Mouse (Mus musculus) E14TG2a.4 (cell line): ENCODE results near the gene Nipal3.

Experiments
- H3K27me3 ChIP-seq: 2 replicates; pipeline ENCODE4 v1.6.1; 2014; ENCODE audit warnings: low read length, control low read depth; ENCODE audit not compliant: insufficient read depth
- H3K36me3 ChIP-seq: 2 replicates; pipeline ENCODE4 v1.6.1; 2014; ENCODE audit warnings: low read length, control low read depth; ENCODE audit not compliant: insufficient read depth
- H3K4me1 ChIP-seq: replicated peaks from 2 replicates; pipeline ENCODE4 v1.6.1; 2014; ENCODE audit warnings: low read depth, low read length, control low read depth
- H3K4me3 ChIP-seq: replicated peaks from 2 replicates; pipeline ENCODE4 v1.5.1; 2014; ENCODE audit warnings: mild to moderate bottlenecking, low read length
- H3K9me3 ChIP-seq: 2 replicates; pipeline ENCODE4 v1.6.1; 2014; ENCODE audit warnings: low read length, control low read depth
- CTCF ChIP-seq: conservative IDR thresholded peaks from 2 replicates; pipeline ENCODE4 v1.5.1; 2014; ENCODE audit warnings: low read length
- NANOG ChIP-seq: IDR thresholded peaks from 2 replicates; pipeline ENCODE4 v1.6.1; 2014; ENCODE audit warnings: borderline replicate concordance, low read length, mixed read lengths
- POU5F1 ChIP-seq: IDR thresholded peaks from 2 replicates; pipeline ENCODE4 v1.6.1; 2014; ENCODE audit warnings: low read length, borderline replicate concordance

Nipal3 gene

DNA sequence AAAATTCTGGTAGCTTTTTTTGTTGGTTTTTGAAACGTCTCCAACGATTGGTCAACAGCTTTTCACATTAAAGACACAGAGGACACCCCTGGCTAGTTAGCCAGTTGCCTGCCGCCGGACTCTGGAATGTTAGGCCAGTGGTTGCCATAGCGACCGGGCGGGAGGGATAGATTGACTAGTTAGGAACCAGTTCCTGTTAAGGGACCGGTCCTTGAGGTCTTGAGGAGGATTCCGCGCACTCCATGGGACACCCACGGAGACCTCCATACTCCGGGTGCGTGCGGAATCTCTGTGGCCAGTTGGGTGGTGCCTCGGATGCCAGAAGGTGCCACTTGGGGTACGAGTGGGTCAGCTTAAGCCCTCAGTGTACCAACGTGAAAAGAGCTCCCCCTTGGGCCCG is 972 bp upstream of the Nipal3 start:
- Histone ChIP-seq H3K27me3 (no peaks in the 10 kb centered on the region), H3K4me1 (peaks cover 62% of the 10 kb centered on the region), H3K9me3 (no peaks in the 10 kb centered on the region), H3K36me3 (peaks cover 5% of the 10 kb centered on the region), H3K4me3 (peak overlapping the region; percentile 88)
- TF ChIP-seq POU5F1 (no peak), NANOG (no peak), CTCF (no peak)

GRCm38 (mm10) chr4:135495397-135495791 is 556 bp upstream of the Nipal3 start:
- H3K27me3 ChIP-seq: no peaks in the 10 kb centered on the region
- H3K9me3 ChIP-seq: no peaks in the 10 kb centered on the region
- peak overlapping the region; percentile 88 for H3K4me3 ChIP-seq
- H3K4me1 ChIP-seq: peaks cover 66% of the 10 kb centered on the region
- no peak for TF ChIP-seq NANOG
- TF ChIP-seq POU5F1: no peak
- no peak for TF ChIP-seq CTCF
- peaks cover 9% of the 10 kb centered on the region for H3K36me3 ChIP-seq

- H3K27me3 ChIP-seq: no peaks in the 10 kb centered on the region
- H3K4me1 ChIP-seq: peaks cover 66% of the 10 kb centered on the region
- H3K4me3 ChIP-seq: peak overlapping the region; percentile 88
- H3K9me3 ChIP-seq: no peaks in the 10 kb centered on the region
- TF ChIP-seq NANOG: no peak
- H3K36me3 ChIP-seq: peaks cover 23% of the 10 kb centered on the region
These were observed 932 bp downstream of the Nipal3 start for GRCm38 (mm10) chr4:135493691-135494520.

DNA sequence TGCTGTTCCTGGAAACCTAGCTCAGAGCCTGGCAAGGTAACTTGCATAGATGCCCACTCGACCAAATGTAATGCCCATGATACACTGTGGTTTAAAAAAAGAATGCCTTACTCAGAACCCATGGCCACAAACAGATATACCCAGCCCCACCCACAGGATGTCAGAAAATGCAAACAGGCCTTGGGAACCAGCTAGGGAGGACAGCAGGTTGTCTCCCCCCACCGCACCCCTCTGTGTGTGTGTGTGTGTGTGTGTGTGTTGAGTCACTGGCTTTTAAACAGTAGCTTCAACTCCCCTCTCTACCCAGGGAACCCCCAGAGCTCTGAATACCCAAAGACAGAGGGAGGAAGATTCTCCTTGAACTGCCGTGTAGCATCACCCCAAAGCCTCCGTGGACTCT is 1.6 kb downstream of the Nipal3 start:
- H3K36me3 ChIP-seq: peaks cover 29% of the 10 kb centered on the region
- TF ChIP-seq CTCF (no peak), NANOG (no peak), POU5F1 (no peak)
- H3K4me3 ChIP-seq: peak overlapping the region; percentile 88
- H3K27me3 ChIP-seq: no peaks in the 10 kb centered on the region
- no peaks in the 10 kb centered on the region for H3K9me3 ChIP-seq
- peaks cover 66% of the 10 kb centered on the region for H3K4me1 ChIP-seq

GRCm38 (mm10) chr4:135489256-135489655 is 5.6 kb downstream of the Nipal3 start:
- TF ChIP-seq NANOG: no peak
- no peak for TF ChIP-seq CTCF
- TF ChIP-seq POU5F1: no peak
- H3K36me3 ChIP-seq: peaks cover 46% of the 10 kb centered on the region
- no peaks in the 10 kb centered on the region for H3K27me3 ChIP-seq
- H3K4me1 ChIP-seq: peaks cover 60% of the 10 kb centered on the region
- no peak overlapping the region for H3K4me3 ChIP-seq
- H3K9me3 ChIP-seq: no peaks in the 10 kb centered on the region

- H3K27me3 ChIP-seq: no peaks in the 10 kb centered on the region
- TF ChIP-seq CTCF (no peak), NANOG (no peak), POU5F1 (no peak)
- H3K4me3 ChIP-seq: no peak overlapping the region
- H3K9me3 ChIP-seq: no peaks in the 10 kb centered on the region
- peaks cover 67% of the 10 kb centered on the region for H3K4me1 ChIP-seq
- peaks cover 51% of the 10 kb centered on the region for H3K36me3 ChIP-seq
These were observed 8.5 kb downstream of the Nipal3 start for GRCm38 (mm10) chr4:135486352-135486751.

DNA sequence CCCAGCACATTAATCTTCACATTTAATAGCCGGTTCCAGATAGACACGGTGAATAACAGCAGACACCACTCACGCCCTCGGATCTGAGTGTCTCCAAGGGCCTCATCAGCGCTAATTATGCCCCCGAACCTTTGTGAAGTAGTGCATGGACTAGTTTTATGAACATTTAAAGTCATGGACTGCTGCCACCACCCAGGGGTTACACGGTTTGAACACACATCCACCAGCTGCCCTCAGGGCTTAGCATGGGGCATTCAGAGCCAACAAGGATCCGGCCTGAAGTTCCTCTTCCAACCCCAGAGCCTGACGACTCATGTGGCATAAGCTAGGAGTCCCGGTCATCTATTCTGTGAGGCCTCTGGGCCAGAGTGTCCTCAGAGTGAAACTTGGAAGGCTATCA is 9.8 kb downstream of the Nipal3 start:
- H3K27me3 ChIP-seq: no peaks in the 10 kb centered on the region
- peaks cover 71% of the 10 kb centered on the region for H3K4me1 ChIP-seq
- peaks cover 44% of the 10 kb centered on the region for H3K36me3 ChIP-seq
- no peaks in the 10 kb centered on the region for H3K9me3 ChIP-seq
- TF ChIP-seq POU5F1: no peak
- TF ChIP-seq CTCF: no peak
- TF ChIP-seq NANOG: no peak
- H3K4me3 ChIP-seq: no peak overlapping the region

DNA sequence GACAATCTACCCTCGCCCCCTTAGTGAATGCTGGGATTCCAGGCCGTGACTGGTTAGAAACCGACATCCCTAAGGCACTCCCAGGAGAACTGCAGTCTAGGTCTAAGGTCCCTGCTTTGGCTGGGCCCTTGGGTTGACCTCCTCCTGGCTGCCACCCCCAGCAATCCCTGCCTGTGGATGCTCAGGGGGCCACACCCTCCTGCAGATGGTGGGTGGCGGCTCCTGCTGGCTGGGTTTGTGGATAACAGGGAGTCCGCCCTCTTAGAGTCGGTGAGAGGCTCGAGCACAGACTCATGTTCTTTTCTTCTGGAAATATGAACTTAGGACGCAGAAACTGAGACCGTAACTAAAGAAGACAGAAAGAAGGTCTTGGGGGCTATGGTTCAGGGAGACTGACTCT is 14.5 kb downstream of the Nipal3 start:
- Histone ChIP-seq H3K4me3 (peak overlapping the region; percentile 37; the same call in 1 of the 2 replicates), H3K9me3 (no peaks in the 10 kb centered on the region), H3K36me3 (peaks cover 30% of the 10 kb centered on the region), H3K4me1 (peaks cover 91% of the 10 kb centered on the region), H3K27me3 (no peaks in the 10 kb centered on the region)
- 0 out of 2 replicates have a peak, but pooled peaks have one; percentile 17 for TF ChIP-seq CTCF
- TF ChIP-seq POU5F1: no peak
- TF ChIP-seq NANOG: no peak

DNA sequence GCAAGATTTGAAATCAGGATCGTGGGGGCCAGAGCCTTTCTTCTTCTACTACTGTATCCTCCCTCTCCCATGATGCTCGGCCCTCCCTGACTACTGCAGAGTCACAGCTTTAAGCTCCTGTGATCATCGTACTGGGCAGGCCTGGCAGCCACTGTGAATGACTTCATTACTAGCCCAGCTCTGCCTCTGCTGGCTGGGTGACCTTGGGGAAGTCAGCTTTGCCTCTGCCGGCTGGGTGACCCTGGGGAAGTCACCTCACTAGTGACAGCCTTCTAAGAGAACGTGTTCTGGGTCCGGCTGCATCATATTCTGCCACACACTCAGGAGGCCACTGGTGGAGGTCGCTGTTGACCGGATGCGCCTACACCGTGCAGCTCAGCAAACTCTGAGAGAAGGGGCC is 17.0 kb downstream of the Nipal3 start:
- Histone ChIP-seq H3K36me3 (peaks cover 42% of the 10 kb centered on the region), H3K27me3 (no peaks in the 10 kb centered on the region), H3K4me1 (peaks cover 82% of the 10 kb centered on the region), H3K9me3 (no peaks in the 10 kb centered on the region), H3K4me3 (no peak overlapping the region)
- TF ChIP-seq NANOG: no peak
- no peak for TF ChIP-seq POU5F1
- no peak for TF ChIP-seq CTCF
